Mouse (Mus musculus) layer of hippocampus, adult 18-20 months (tissue): ENCODE measurements at regions not wholly inside any gene's neighbourhood (a gene's known extent, or its start where the extent isn't known, plus 50 kb on each side); places are given as distances from the start of the nearest gene placed in this dataset.
A peak's percentile ranks its signal among the peaks of the same experiment; 100 is the strongest.

Experiments
- DNase-seq, 2 experiments: peaks; one replicate each; pipeline ENCODE4 v3.0.0; 2022; ENCODE audit warnings: low spot score in 2 of 2

- DNase-seq, result peak in 1 of 2 experiments; percentile 17
Measured at GRCm38 (mm10) chr2:133614672-133615071, 62.7 kb downstream of the Bmp2 start.

- no peak for DNase-seq
Measured at GRCm38 (mm10) chr2:133615299-133615698, 63.3 kb downstream of the Bmp2 start.

GRCm38 (mm10) chr2:133617317-133617835, 65.4 kb downstream of the Bmp2 start:
- no peak for DNase-seq

GRCm38 (mm10) chr2:133622523-133622922, 70.6 kb downstream of the Bmp2 start:
- no peak for DNase-seq

- DNase-seq, result no peak
Measured at GRCm38 (mm10) chr2:133625542-133625941, 73.6 kb downstream of the Bmp2 start.

GRCm38 (mm10) chr2:133628874-133629273, 76.9 kb downstream of the Bmp2 start:
- DNase-seq, result no peak

- DNase-seq, result no peak
Measured at GRCm38 (mm10) chr2:133635434-133635833, 83.5 kb downstream of the Bmp2 start.

GRCm38 (mm10) chr2:133649874-133650481, 98.0 kb downstream of the Bmp2 start:
- DNase-seq, result no peak

- DNase-seq, result no peak
Measured at GRCm38 (mm10) chr2:133666331-133667054, 114.5 kb downstream of the Bmp2 start.

GRCm38 (mm10) chr2:133667055-133667395, 115.1 kb downstream of the Bmp2 start:
- DNase-seq, result no peak

- no peak for DNase-seq
Measured at GRCm38 (mm10) chr2:133669821-133670220, 117.9 kb downstream of the Bmp2 start.

GRCm38 (mm10) chr2:133671528-133671927, 119.6 kb downstream of the Bmp2 start:
- no peak for DNase-seq

- DNase-seq, result no peak
Measured at GRCm38 (mm10) chr2:133684367-133684766, 132.4 kb downstream of the Bmp2 start.

- no peak for DNase-seq
Measured at GRCm38 (mm10) chr2:133688121-133688787, 136.3 kb downstream of the Bmp2 start.

- no peak for DNase-seq
Measured at GRCm38 (mm10) chr2:133688788-133689155, 136.8 kb downstream of the Bmp2 start.

- DNase-seq, result peak in 1 of 2 experiments; percentile 21
Measured at GRCm38 (mm10) chr2:133708735-133709584, 157.0 kb downstream of the Bmp2 start.

GRCm38 (mm10) chr2:133716243-133716642, 164.3 kb downstream of the Bmp2 start:
- DNase-seq, result no peak

GRCm38 (mm10) chr2:133717076-133717475, 165.1 kb downstream of the Bmp2 start:
- DNase-seq, result no peak

GRCm38 (mm10) chr2:133724310-133724709, 172.4 kb downstream of the Bmp2 start:
- peak; percentile 24 to 50 for DNase-seq

GRCm38 (mm10) chr2:133724757-133725156, 172.8 kb downstream of the Bmp2 start:
- no peak for DNase-seq

- no peak for DNase-seq
Measured at GRCm38 (mm10) chr2:133734469-133735225, 182.7 kb downstream of the Bmp2 start.
